Comparison of ENCODE assay signal across 23 mouse cellular contexts in genomic region chr10:88221718-88222117, GRCm38 (mm10). TPM values are rescaled to one million over a fixed set of nuclear protein-coding genes. Genes with fewer than 3 reads are reported as not detected.
A peak's percentile ranks its signal among the peaks of the same experiment; 100 is the strongest.
DNase-seq lines count a peak whose midpoint lies in the region; ATAC-seq and TF ChIP-seq lines count a peak whose summit lies in the region.
"Had no signal": no experiment of that assay in that cellular context is flagged by ENCODE, and none has a peak within 500 bp of the region (broad histone marks: within the 10 kb centered on the region; RNA-seq: fewer than 3 reads in every experiment).

No protein-coding gene starts in this region.

- ATAC-seq in embryonic facial prominence, embryonic 13.5 days (ENCODE audit: insufficient number of reproducible peaks, insufficient read depth, low FRiP score, low TSS enrichment, low read depth) = no peak
- no peak for ATAC-seq in limb, embryonic 14.5 days (ENCODE audit: low FRiP score, low read depth)
- ATAC-seq in embryonic facial prominence, embryonic 15.5 days (ENCODE audit: insufficient number of reproducible peaks, low FRiP score, low TSS enrichment, low read depth) = no peak
- ATAC-seq: CD4-positive, CD25-positive, alpha-beta regulatory T cell, adult 4 months; forebrain, embryonic 13.5 days; forebrain, embryonic 15.5 days; forebrain, postnatal 0 days had no signal

- H3K4me3 ChIP-seq in embryonic facial prominence, embryonic 13.5 days = no peak overlapping the region
- H3K4me3 ChIP-seq in embryonic facial prominence, embryonic 10.5 days = no peak overlapping the region
- H3K4me3 ChIP-seq in limb, embryonic 14.5 days (replicated peaks; ENCODE audit: low read length) = no peak overlapping the region
- H3K4me3 ChIP-seq in limb, embryonic 10.5 days = no peak overlapping the region
- no peak overlapping the region for H3K4me3 ChIP-seq in embryonic facial prominence, embryonic 15.5 days (replicated peaks)
- H3K4me3 ChIP-seq: erythroblast, embryonic 14.5 days; forebrain, embryonic 13.5 days; forebrain, embryonic 15.5 days had no signal

- TF ChIP-seq POLR2A in limb, embryonic 14.5 days (IDR thresholded peaks at IDR 0.05; ENCODE audit: borderline replicate concordance, extremely low read depth, insufficient read depth, insufficient read length) = no peak

- H3K36me3 ChIP-seq in embryonic facial prominence, embryonic 13.5 days = peaks cover 27% of the 10 kb centered on the region
- peaks cover 36% of the 10 kb centered on the region for H3K36me3 ChIP-seq in embryonic facial prominence, embryonic 10.5 days (replicated peaks)
- peaks cover 13% of the 10 kb centered on the region; the same call in 1 of the 2 replicates for H3K36me3 ChIP-seq in limb, embryonic 14.5 days (ENCODE audit: control insufficient read depth, insufficient read depth, low read length)
- peaks cover 37% of the 10 kb centered on the region; the same call in 1 of the 2 replicates for H3K36me3 ChIP-seq in limb, embryonic 10.5 days
- peaks cover 1% of the 10 kb centered on the region; the same call in 1 of the 2 replicates for H3K36me3 ChIP-seq in embryonic facial prominence, embryonic 15.5 days

- H3K27me3 ChIP-seq in embryonic facial prominence, embryonic 13.5 days = no peaks in the 10 kb centered on the region
- H3K27me3 ChIP-seq in embryonic facial prominence, embryonic 10.5 days (replicated peaks; ENCODE audit: low read depth, poor library complexity, severe bottlenecking) = no peaks in the 10 kb centered on the region
- H3K27me3 ChIP-seq in limb, embryonic 14.5 days (ENCODE audit: control insufficient read depth, insufficient read depth, low read length) = no peaks in the 10 kb centered on the region
- H3K27me3 ChIP-seq in limb, embryonic 10.5 days (ENCODE audit: low read depth, poor library complexity, severe bottlenecking) = no peaks in the 10 kb centered on the region
- H3K27me3 ChIP-seq in embryonic facial prominence, embryonic 15.5 days = no peaks in the 10 kb centered on the region
- H3K27me3 ChIP-seq: CH12.LX; forebrain, embryonic 13.5 days; forebrain, embryonic 15.5 days had no signal

- no peak overlapping the region for H3K9ac ChIP-seq in embryonic facial prominence, embryonic 13.5 days
- H3K9ac ChIP-seq in limb, embryonic 14.5 days (ENCODE audit: low read depth, low read length, severe bottlenecking) = no peak overlapping the region
- no peak overlapping the region for H3K9ac ChIP-seq in embryonic facial prominence, embryonic 15.5 days
- H3K9ac ChIP-seq: forebrain, embryonic 13.5 days; forebrain, embryonic 15.5 days; forebrain, postnatal 0 days had no signal

- no peak for DNase-seq in embryonic facial prominence, embryonic 10.5 days (ENCODE audit: low spot score)
- peak; percentile 17 for DNase-seq in limb, embryonic 14.5 days (ENCODE audit: low spot score)
- DNase-seq in limb, embryonic 10.5 days (ENCODE audit: low spot score) = no peak
- peak; percentile 35 for DNase-seq in fibroblast of lung, adult 2 months (ENCODE audit: low read depth)
- DNase-seq in layer of hippocampus, postnatal 25 days (ENCODE audit: extremely low spot score in 1 of 2, low spot score in 1 of 2) = no peak
- DNase-seq in adrenal gland, postnatal 10 days = no peak
- DNase-seq: adrenal gland, adult 2 months; adrenal gland, postnatal 14 days; B cell, adult 2 months; cerebellum, adult 11-12 months; cerebellum, adult 2 months; cerebellum, adult 9-10 months; cerebellum, postnatal 10 days; cerebellum, postnatal 25 days; forebrain, postnatal 0 days had no signal

- no peaks in the 10 kb centered on the region for H3K9me3 ChIP-seq in embryonic facial prominence, embryonic 13.5 days
- H3K9me3 ChIP-seq in embryonic facial prominence, embryonic 10.5 days = no peaks in the 10 kb centered on the region
- no peaks in the 10 kb centered on the region for H3K9me3 ChIP-seq in limb, embryonic 14.5 days (ENCODE audit: control insufficient read depth, low read length)
- no peaks in the 10 kb centered on the region for H3K9me3 ChIP-seq in limb, embryonic 10.5 days (replicated peaks)
- no peaks in the 10 kb centered on the region for H3K9me3 ChIP-seq in embryonic facial prominence, embryonic 15.5 days (replicated peaks)
- H3K9me3 ChIP-seq: forebrain, embryonic 13.5 days; forebrain, embryonic 15.5 days; G1E had no signal

- WGBS in embryonic facial prominence, embryonic 13.5 days = 31% methylated on average over 5 of the region's 5 CpGs
- WGBS in embryonic facial prominence, embryonic 10.5 days = 92% methylated on average over 5 of the region's 5 CpGs
- 55% methylated on average over 5 of the region's 5 CpGs for whole genome bisulfite sequencing in limb, embryonic 14.5 days
- WGBS in limb, embryonic 10.5 days = 93% methylated on average over 5 of the region's 5 CpGs
- WGBS in embryonic facial prominence, embryonic 15.5 days = 32% methylated on average over 5 of the region's 5 CpGs

- H3K4me2 ChIP-seq in embryonic facial prominence, embryonic 13.5 days = no peak overlapping the region
- H3K4me2 ChIP-seq in limb, embryonic 14.5 days (replicated peaks; ENCODE audit: low read depth, low read length, severe bottlenecking) = no peak overlapping the region
- H3K4me2 ChIP-seq in embryonic facial prominence, embryonic 15.5 days (replicated peaks) = no peak overlapping the region
- H3K4me2 ChIP-seq: forebrain, embryonic 13.5 days; forebrain, embryonic 15.5 days had no signal

- H3K4me1 ChIP-seq in embryonic facial prominence, embryonic 13.5 days = peaks cover 19% of the 10 kb centered on the region
- no peaks in the 10 kb centered on the region for H3K4me1 ChIP-seq in embryonic facial prominence, embryonic 10.5 days
- H3K4me1 ChIP-seq in limb, embryonic 14.5 days (ENCODE audit: control insufficient read depth, insufficient read depth, low read length) = 0 out of 2 replicates have a peak, but pooled peaks cover 2% of the 10 kb centered on the region
- H3K4me1 ChIP-seq in limb, embryonic 10.5 days = peaks cover 14% of the 10 kb centered on the region; the same call in 1 of the 2 replicates
- H3K4me1 ChIP-seq in embryonic facial prominence, embryonic 15.5 days = no peaks in the 10 kb centered on the region
- H3K4me1 ChIP-seq: forebrain, embryonic 13.5 days; forebrain, embryonic 15.5 days had no signal

- peak overlapping the region; percentile 73 for H3K27ac ChIP-seq in embryonic facial prominence, embryonic 13.5 days
- no peak overlapping the region for H3K27ac ChIP-seq in embryonic facial prominence, embryonic 10.5 days (replicated peaks)
- no peak overlapping the region for H3K27ac ChIP-seq in limb, embryonic 14.5 days (replicated peaks; ENCODE audit: low read depth, low read length)
- no peak overlapping the region for H3K27ac ChIP-seq in limb, embryonic 10.5 days
- H3K27ac ChIP-seq in embryonic facial prominence, embryonic 15.5 days (replicated peaks) = peak overlapping the region; percentile 53; the same call in 1 of the 2 replicates
- H3K27ac ChIP-seq: forebrain, embryonic 13.5 days; forebrain, embryonic 15.5 days had no signal

RNA-seq across cellular contexts. Expression of gene Washc3, which starts 20.8 kb away (rescaled TPM):
- 56.2 and 64.1 TPM in 2 replicates for polyA plus RNA-seq in embryonic facial prominence, embryonic 13.5 days (2015; fragmentation: Nextera tagmentation; extraction: Ambion mirVana)
- polyA plus RNA-seq in embryonic facial prominence, embryonic 10.5 days (2016; fragmentation: Nextera tagmentation; extraction: Ambion mirVana) = 49.3 and 50.9 TPM in 2 replicates
- 22.3 and 27.4 TPM in 2 replicates for polyA plus RNA-seq in limb, embryonic 14.5 days (2012; rRNA removed)
- polyA plus RNA-seq in limb, embryonic 14.5 days (2014; fragmentation: Nextera tagmentation; extraction: Ambion mirVana) = 53.3 and 55.9 TPM in 2 replicates
- 50.8 and 53.2 TPM in 2 replicates for polyA plus RNA-seq in limb, embryonic 10.5 days (2016; fragmentation: Nextera tagmentation; extraction: Ambion mirVana)
- 61.3 and 63.8 TPM in 2 replicates for polyA plus RNA-seq in embryonic facial prominence, embryonic 15.5 days (2015; fragmentation: Nextera tagmentation; extraction: Ambion mirVana)
- 10 to 100 TPM; 25.5 to 27.1 TPM for total RNA-seq in layer of hippocampus, postnatal 25 days (2021)
- total RNA-seq in adrenal gland, postnatal 10 days (2021) = 10 to 100 TPM; 51.7 to 51.9 TPM

Comparison
In these comparisons a context has a peak if more than half of its experiments do, and no peak if none do; other contexts are left out.
1. H3K27ac ChIP-seq: peak in embryonic facial prominence, embryonic 13.5 days (single experiment) and embryonic facial prominence, embryonic 15.5 days (single experiment); none in embryonic facial prominence, embryonic 10.5 days (single experiment), limb, embryonic 14.5 days (single experiment) and limb, embryonic 10.5 days (single experiment).
2. DNase-seq: peak in limb, embryonic 14.5 days (single experiment) and fibroblast of lung, adult 2 months (single experiment); none in embryonic facial prominence, embryonic 10.5 days (single experiment), limb, embryonic 10.5 days (single experiment), layer of hippocampus, postnatal 25 days (0 of 2) and adrenal gland, postnatal 10 days (single experiment).